Mouse (Mus musculus) brain, embryonic 14.5 days (tissue): ENCODE results near the gene Zfp663. TPM values are rescaled to one million over a fixed set of nuclear protein-coding genes. Genes with fewer than 3 reads are reported as not detected.

Source experiments
- DNase-seq: peaks from one replicate; pipeline ENCODE4 v3.0.0-alpha.2; 2011; ENCODE audit warnings: low read depth
- CTCF ChIP-seq: fragments of 200-500 bp; IDR thresholded peaks from 2 replicates; pipeline ENCODE4 v1.5.1; 2012; ENCODE audit warnings: inconsistent platforms, mild to moderate bottlenecking, moderate library complexity, borderline replicate concordance; ENCODE audit not compliant: insufficient read depth, insufficient read length; ENCODE audit errors: extremely low read depth
- POLR2A ChIP-seq: fragments of 200-500 bp; IDR thresholded peaks from 2 replicates; pipeline ENCODE4 v1.6.1; 2012; ENCODE audit warnings: mild to moderate bottlenecking, inconsistent platforms, borderline replicate concordance; ENCODE audit not compliant: poor library complexity, insufficient read depth, insufficient read length, severe bottlenecking; ENCODE audit errors: extremely low read depth
- polyA plus RNA-seq: library from polyadenylated mRNA; depleted of rRNA; stranded (reverse); fragments of >200 nt; gene quantifications from 2 replicates; pipeline ENCODE4 v1.2.3, GENCODE M21; 2012; rRNA removed

Zfp663 gene
- 6.5 and 7.2 TPM in 2 replicates for polyA plus RNA-seq

DNA sequence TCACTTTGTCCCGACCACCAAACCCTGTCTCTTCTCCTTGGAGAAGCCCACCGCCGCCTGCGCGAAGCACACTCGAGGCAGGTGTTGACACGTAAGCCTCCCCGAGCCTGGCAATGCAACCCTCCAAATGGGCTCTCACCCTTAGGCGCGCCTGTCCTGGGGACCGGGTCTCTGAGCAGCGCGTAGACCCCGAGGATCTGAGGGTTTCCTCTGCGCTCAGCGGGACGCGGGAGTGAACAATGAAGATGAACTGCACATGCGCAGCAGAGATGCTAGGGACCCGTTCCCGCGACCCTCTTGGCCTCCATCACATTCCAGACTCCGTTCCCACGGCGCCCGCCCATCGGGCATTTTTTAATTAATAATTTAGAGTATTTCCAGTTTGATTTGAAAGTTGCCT lies at the start of gene Zfp663:
Gene Zfp663 (minus strand): TSS at position 234 of the 400 bp plus-strand sequence.
- TF ChIP-seq CTCF (no peak), POLR2A (peak; percentile 53; the same call in 1 of the 2 replicates)
- peak; percentile 86 for DNase-seq

- no peak for TF ChIP-seq POLR2A
- TF ChIP-seq CTCF, result no peak
- DNase-seq, result peak; percentile 92
These were observed 48.8 kb upstream of the Zfp663 start for GRCm38 (mm10) chr2:165417291-165417690.

DNA sequence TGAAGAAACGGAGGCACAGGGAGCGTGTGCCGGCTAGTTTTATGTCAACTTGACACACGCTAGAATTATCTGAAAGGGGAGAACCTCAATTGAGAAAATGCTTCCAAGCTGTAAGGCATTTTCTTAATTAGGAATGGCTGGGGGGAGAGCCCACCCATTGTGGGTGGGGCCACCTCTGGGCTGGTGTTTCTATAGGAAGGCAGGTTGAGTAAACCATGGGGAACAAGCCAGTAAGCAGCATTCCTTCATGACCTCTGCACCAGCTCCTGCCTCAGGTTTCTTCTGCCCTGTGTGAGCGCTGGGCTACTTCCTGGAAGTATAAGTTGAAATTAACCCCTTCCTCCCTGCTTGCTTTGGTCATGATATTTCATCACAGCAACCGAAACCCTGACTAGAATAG lies 47.3 kb upstream of the Zfp663 start:
- TF ChIP-seq POLR2A (no peak), CTCF (no peak)
- DNase-seq, result no peak

- peak; percentile 82 for DNase-seq
- TF ChIP-seq CTCF (no peak), POLR2A (no peak)
These were observed 46.7 kb upstream of the Zfp663 start for GRCm38 (mm10) chr2:165415141-165415721.

DNA sequence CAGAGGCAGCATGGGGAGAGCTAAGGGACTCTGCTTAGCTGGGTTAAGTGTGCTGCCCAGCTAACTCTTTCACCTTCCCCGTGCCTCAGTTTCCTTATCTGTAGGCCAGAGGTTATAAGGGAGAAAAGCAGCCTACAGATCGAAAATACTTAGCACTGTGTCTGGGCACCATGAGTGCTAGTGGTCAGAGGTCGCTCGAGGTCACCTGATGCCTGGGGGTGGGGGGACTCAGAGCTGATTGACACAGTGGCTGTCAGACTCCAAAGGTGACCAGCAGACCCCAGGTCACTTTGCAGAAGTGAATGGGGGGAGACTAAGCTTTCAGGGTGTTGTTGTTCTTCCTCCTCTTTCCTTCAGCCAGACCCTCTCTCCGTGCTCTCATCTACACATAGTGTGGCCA lies 45.8 kb upstream of the Zfp663 start:
- no peak for DNase-seq
- TF ChIP-seq CTCF (no peak), POLR2A (no peak)

- DNase-seq, result no peak
- TF ChIP-seq POLR2A (no peak), CTCF (no peak)
These were observed 45.4 kb upstream of the Zfp663 start for GRCm38 (mm10) chr2:165413884-165414283.

- TF ChIP-seq POLR2A, result no peak
- peak; percentile 83 for TF ChIP-seq CTCF
- peak; percentile 50 for DNase-seq
These were observed 39.3 kb upstream of the Zfp663 start for GRCm38 (mm10) chr2:165407700-165408301.

DNA sequence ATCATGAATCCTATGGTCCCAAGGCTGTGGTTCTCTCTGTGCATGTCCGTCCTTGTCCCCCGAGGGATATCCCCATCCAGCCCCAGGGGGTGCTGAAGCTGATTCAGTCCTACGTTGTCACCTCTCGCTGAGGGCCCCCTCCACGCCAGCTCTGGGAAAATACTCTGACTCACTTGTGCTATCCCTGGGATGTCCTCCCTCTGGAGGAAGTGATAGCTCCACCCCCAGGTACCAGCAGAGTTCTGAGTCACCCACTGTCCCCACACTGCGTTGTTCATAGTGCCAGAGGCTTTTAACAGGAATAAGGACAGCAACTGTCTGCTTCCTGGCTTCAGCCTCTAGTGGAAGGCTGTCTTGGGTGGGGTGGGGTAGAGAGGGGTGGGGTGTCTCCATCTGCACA lies 36.8 kb upstream of the Zfp663 start:
- no peak for TF ChIP-seq CTCF
- no peak for TF ChIP-seq POLR2A

DNA sequence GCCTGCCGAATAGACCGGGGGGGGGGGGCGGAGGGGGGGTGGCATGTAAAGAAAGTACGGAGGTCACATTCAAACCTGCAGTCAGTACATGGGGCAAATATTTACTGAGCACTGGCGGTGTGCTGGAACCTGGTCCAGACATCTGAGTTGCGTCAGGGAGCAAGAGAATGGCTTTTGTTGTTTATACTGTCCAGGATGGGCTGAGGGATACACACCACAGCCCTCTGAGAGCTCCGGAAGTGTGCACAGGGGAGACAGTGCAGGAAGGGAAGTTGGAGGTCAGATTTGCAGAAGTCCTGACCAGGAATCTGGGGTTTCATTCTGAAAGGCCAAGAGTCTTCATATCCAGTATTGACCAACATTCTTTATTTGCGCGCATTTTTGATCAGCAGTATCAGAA lies 36.4 kb upstream of the Zfp663 start:
- TF ChIP-seq POLR2A, result no peak

More for the DNA sequence above, 36.8 kb upstream of the Zfp663 start:
- DNase-seq, result no peak

DNA sequence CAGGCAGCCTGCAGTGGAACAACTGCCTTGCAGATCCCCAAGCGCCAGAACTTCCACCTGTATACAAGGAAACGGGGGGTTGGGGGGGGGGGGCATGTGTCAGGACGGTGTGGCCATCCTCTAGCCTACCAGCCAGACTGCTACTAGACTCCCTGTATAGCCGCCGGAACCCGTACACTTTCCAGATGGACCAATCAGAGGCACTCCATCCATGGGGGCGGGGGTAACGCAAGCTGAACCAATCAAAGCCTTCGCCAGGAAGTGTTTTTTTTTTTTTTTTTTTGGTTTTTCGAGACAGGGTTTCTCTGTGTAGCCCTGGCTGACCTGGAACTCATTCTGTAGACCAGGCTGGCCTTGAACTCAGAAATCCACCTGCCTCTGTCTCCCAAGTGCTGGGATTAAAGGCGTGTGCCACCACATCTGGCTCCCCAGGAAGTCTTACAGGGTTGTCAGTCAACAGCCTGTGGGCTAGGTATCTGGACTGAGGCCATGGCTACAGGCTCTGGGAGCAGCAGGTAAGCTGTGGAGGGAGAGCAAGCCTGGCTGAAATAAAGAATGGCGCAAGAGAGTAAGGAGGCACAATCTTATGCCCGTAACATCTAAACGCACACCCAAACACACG lies 29.7 kb upstream of the Zfp663 start:
- no peak for DNase-seq
- TF ChIP-seq POLR2A, result no peak
- no peak for TF ChIP-seq CTCF

More for the DNA sequence above, 36.4 kb upstream of the Zfp663 start:
- DNase-seq, result no peak

DNA sequence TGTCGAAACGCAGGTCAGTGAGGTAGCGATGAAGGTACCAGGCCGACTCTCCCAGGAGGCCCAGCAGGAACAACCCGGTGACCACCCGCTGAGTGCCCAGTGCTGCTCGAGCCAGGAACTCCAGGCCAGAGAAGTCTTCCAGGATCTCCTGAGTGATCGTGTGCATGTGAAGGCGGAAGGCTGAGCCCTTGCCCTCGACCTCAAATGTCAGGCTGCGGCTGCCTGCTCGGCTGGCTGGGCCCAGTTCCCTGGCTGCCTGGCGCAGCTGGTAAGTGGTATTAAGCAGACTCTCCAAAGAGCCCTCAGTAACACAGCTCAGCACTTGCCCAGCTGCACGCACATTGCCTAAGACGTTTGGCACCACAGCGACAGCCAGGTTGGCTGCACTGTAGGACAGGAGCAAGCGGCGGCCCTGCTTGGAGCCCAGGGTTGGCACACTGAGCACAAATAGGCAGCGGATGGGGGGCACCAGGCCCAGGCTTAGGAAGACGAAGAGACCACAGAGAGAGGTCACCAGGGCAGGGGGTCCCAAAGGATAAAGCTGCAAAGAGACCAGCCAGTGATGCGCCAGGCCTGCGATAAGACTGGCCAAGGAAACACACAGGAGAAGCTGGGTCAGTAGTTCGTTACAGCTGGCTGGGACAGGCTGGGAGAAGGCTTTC lies 29.1 kb upstream of the Zfp663 start:
- TF ChIP-seq CTCF (no peak), POLR2A (no peak)
- DNase-seq, result peak; percentile 55

- DNase-seq, result no peak
- TF ChIP-seq POLR2A (no peak), CTCF (no peak)
These were observed 28.4 kb upstream of the Zfp663 start for GRCm38 (mm10) chr2:165396831-165397501.
